Mouse (Mus musculus) small intestine, adult 2 months (tissue): ENCODE measurements around the gene Msantd4. TPM values are rescaled to one million over a fixed set of nuclear protein-coding genes. Genes with fewer than 3 reads are reported as not detected.
"Not testable (repeated sequence)": the region's sequence is repeated elsewhere in the genome, so short reads cannot be mapped to it uniquely, and the experiment has no call there.

Experiments
- H3K27ac ChIP-seq: fragments of 200-500 bp; 2 replicates; pipeline ENCODE4 v1.5.1; 2012; ENCODE audit warnings: low read depth, low read length, control low read depth, inconsistent platforms; ENCODE audit not compliant: insufficient read depth
- H3K27me3 ChIP-seq: fragments of 200-500 bp; 2 replicates; pipeline ENCODE4 v1.6.1; 2012; ENCODE audit warnings: mild to moderate bottlenecking, moderate library complexity, low read length, inconsistent platforms; ENCODE audit not compliant: control insufficient read depth, insufficient read depth
- H3K36me3 ChIP-seq: fragments of 200-500 bp; 2 replicates; pipeline ENCODE4 v1.6.1; 2012; ENCODE audit warnings: mild to moderate bottlenecking, low read length, control low read depth, inconsistent platforms; ENCODE audit not compliant: control insufficient read depth, insufficient read depth
- H3K4me1 ChIP-seq: fragments of 200-500 bp; 2 replicates; pipeline ENCODE4 v1.6.1; 2012; ENCODE audit warnings: low read length, inconsistent platforms, mixed read lengths; ENCODE audit not compliant: control insufficient read depth, insufficient read depth, insufficient read length
- H3K4me3 ChIP-seq: fragments of 200-500 bp; 2 replicates; pipeline ENCODE4 v1.5.1; 2012; ENCODE audit warnings: low read depth, mild to moderate bottlenecking, control low read depth, inconsistent platforms, low read length, moderate library complexity
- CTCF ChIP-seq: fragments of 200-500 bp; IDR thresholded peaks from 2 replicates; pipeline ENCODE4 v1.5.1; 2012; ENCODE audit warnings: low read depth, mild to moderate bottlenecking, control low read depth, inconsistent platforms, low read length, moderate library complexity, mixed read lengths; ENCODE audit not compliant: insufficient replicate concordance, insufficient read length; ENCODE audit errors: extremely low read depth
- POLR2A ChIP-seq: fragments of 200-500 bp; IDR thresholded peaks from 2 replicates; pipeline ENCODE4 v1.6.1; 2012; ENCODE audit warnings: low read depth, mild to moderate bottlenecking, control low read depth, inconsistent platforms, low read length, moderate library complexity
- WGBS: fragments of 180-500 bp; shearing (Covaris S2); methylation state at CpG from one replicate; pipeline ENCODE4 v1.1.7; 2018; 5-methylcytosine and 5-hydroxymethylcytosine counted together
- polyA plus RNA-seq: library from polyadenylated mRNA; depleted of rRNA; stranded (reverse); fragments of >200 nt; gene quantifications from 2 replicates; pipeline ENCODE4 v1.2.3, GENCODE M21; 2012; rRNA removed

The Msantd4 gene
- polyA plus RNA-seq, result 0.46 and 0.90 TPM in 2 replicates

DNA sequence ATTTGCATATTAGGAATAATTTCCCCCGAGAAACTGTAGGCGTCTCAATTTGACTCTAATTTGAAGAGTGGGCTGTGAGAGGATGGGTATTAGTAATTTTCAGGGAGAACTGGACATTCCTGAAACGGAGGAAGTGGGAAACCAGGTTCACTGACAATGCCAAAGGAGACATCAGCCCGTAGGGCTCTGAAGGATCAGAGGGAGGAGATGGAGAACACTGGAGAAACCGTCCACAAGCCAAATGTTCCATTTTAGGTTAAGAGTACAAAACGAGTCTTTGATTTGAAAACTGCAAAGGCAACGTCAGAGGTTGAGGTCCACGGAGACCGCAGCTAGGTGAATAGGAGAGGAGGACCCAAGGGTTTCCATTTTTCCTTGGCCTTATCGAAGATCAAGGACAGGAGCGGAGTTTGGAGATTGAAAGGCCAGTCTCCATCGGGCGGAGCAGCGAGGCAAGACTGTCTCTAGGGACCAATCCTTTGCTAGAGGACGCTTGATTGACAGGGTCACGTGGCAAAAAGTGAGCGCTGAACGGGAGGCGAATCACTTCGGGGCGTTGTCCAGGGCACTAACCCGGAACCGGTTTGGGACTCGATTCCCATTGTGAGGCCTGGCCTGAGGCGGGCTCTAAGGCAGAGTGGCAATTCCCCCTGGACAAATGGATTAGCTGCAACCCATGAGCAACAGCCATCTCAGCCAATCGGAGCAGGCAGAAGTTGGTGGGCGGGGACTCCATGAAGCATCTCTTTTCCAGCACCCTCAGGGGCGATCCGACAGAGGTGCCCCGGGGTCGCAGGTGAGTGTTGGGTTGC is at the start of gene Msantd4:
TSS of gene Msantd4 (plus strand) at position 735 of the 812 bp plus-strand sequence.
- 2% methylated on average over 31 of the region's 31 CpGs for WGBS
- H3K4me3 ChIP-seq, result peak within 1 kb of the TSS; percentile 80
- TF ChIP-seq CTCF (peak; percentile 18; the same call in 1 of the 2 replicates), POLR2A (peak; percentile 44; the same call in 1 of the 2 replicates)
- H3K4me1 ChIP-seq, result no peaks in the 10 kb centered on the region
- H3K27ac ChIP-seq, result peak within 1 kb of the TSS; percentile 66
- no peaks in the 10 kb centered on the region for H3K36me3 ChIP-seq
- H3K27me3 ChIP-seq, result no peaks in the 10 kb centered on the region

DNA sequence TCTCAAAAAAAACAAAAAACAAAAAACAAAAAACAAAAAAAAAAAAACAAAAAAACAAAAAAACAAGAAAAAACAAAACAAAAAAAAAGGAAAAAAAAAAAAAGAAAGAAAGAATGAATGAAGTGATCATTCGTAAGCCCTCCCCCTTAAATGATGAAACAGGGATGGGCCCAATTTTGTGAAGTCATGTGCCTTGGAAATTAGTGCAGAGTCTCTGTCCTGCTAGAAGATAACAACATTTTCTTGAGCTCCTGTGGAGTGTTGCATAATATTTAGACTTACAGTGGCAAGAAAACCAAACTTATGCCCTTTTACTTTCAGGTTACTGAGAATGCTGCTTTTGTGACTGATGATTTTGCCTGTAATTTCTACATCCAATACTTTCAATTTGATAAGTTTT is 23.2 kb upstream of the Msantd4 start:
- TF ChIP-seq CTCF (no peak), POLR2A (no peak)
- no peaks in the 10 kb centered on the region for H3K4me1 ChIP-seq
- no peak overlapping the region for H3K27ac ChIP-seq
- no peak overlapping the region for H3K4me3 ChIP-seq
- no peaks in the 10 kb centered on the region for H3K36me3 ChIP-seq
- no peaks in the 10 kb centered on the region for H3K27me3 ChIP-seq
- WGBS, result 93% methylated on average over 1 of the region's 1 CpGs

DNA sequence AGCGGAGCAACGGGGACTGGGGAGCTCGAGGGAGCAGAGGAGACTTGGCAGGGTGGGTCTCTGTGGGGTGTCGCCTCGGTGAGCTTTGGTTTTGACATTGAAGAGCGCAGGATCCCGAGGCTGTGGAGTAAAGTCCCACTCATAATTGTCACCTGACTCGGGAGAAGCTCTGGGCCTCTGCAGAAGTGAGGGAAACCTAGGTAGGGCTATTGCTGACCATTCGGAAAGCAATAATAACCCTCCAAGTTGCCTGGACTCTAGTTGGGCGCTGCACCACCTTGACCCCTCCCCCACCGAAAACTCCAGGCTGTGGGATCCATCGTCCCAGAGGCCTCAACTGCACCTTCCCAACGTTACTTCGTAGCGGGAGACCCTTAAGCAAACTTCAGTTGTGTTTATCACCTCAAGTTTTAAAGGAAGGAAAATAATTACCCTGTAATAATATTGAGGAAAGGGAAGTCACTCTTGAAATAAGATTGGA is 318 bp downstream of the Msantd4 start:
- peaks cover 2% of the 10 kb centered on the region; the same call in 1 of the 2 replicates for H3K36me3 ChIP-seq
- no peaks in the 10 kb centered on the region for H3K27me3 ChIP-seq
- H3K4me3 ChIP-seq, result peak overlapping the region; percentile 80
- H3K27ac ChIP-seq, result peak overlapping the region; percentile 18; the same call in 1 of the 2 replicates
- H3K4me1 ChIP-seq, result no peaks in the 10 kb centered on the region
- TF ChIP-seq CTCF, result no peak
- peak; percentile 17; the same call in 1 of the 2 replicates for TF ChIP-seq POLR2A
- WGBS, result under 1% methylated on average over 15 of the region's 15 CpGs

DNA sequence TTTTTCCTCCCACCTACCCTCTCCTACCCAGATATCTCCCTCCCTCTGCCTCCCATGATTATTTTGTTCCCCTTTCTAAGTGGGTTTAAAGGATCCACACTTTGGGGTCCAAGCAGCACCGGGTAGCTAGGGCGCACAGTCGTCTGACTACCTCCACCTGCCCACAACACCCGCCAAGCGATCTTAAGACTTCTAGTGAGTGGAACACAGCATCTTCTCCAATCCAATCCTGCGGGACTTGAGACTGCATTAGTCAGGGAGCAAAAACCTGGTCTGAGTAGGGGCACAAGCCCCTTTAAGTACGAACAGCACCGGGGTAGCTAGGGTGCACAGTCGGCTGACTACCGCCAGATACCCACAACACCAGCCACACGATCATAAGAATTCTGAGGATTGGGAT is 24.4 kb downstream of the Msantd4 start:
- WGBS, result 95% methylated on average over 11 of the region's 11 CpGs
- H3K27me3 ChIP-seq, H3K4me3 ChIP-seq: not testable (repeated sequence)

More for the DNA sequence above, 24.4 kb downstream of the Msantd4 start:
- H3K4me1 ChIP-seq, H3K27ac ChIP-seq, H3K36me3 ChIP-seq: not testable (repeated sequence)

Other genes with a start within 250 kb of the Msantd4 start
- 0.43 and 0.80 TPM in 2 replicates for gene Aasdhppt, start 67.1 kb upstream of the Msantd4 start, polyA plus RNA-seq
- gene Kbtbd3, start 66.7 kb upstream of the Msantd4 start, polyA plus RNA-seq, result 0.05 TPM in 1 of 2 replicates, not detected in the other